Mouse (Mus musculus) neural tube, embryonic 12.5 days (tissue): ENCODE results near the gene Cntn4. TPM values are rescaled to one million over a fixed set of nuclear protein-coding genes. Genes with fewer than 3 reads are reported as not detected.
A peak's percentile ranks its signal among the peaks of the same experiment; 100 is the strongest.

Experiments
- ATAC-seq: fragments of 200-750 bp; cut with Nextera tagmentation; 2 replicates; pipeline ENCODE4 v1.8.0; 2017; ENCODE audit warnings: low read depth, mild to moderate bottlenecking, moderate TSS enrichment, moderate library complexity; ENCODE audit not compliant: low FRiP score
- H3K27ac ChIP-seq: fragments of 300-500 bp; sonication (generic); 2 replicates; pipeline ENCODE4 v1.5.1; 2016
- H3K27me3 ChIP-seq: fragments of 300-500 bp; sonication (generic); replicated peaks from 2 replicates; pipeline ENCODE4 v1.6.1; 2016; ENCODE audit warnings: mild to moderate bottlenecking
- H3K36me3 ChIP-seq: fragments of 300-500 bp; sonication (generic); 2 replicates; pipeline ENCODE4 v1.6.1; 2016; ENCODE audit warnings: mild to moderate bottlenecking
- H3K4me1 ChIP-seq: fragments of 300-500 bp; sonication (generic); 2 replicates; pipeline ENCODE4 v1.6.1; 2016
- H3K4me2 ChIP-seq: fragments of 300-500 bp; sonication (generic); replicated peaks from 2 replicates; pipeline ENCODE4 v1.6.1; 2016; ENCODE audit warnings: mild to moderate bottlenecking
- H3K4me3 ChIP-seq: fragments of 300-500 bp; sonication (generic); 2 replicates; pipeline ENCODE4 v1.5.1; 2016
- H3K9ac ChIP-seq: fragments of 300-500 bp; sonication (generic); 2 replicates; pipeline ENCODE4 v1.6.1; 2016; ENCODE audit warnings: mild to moderate bottlenecking
- H3K9me3 ChIP-seq: fragments of 300-500 bp; sonication (generic); 2 replicates; pipeline ENCODE4 v1.6.1; 2016; ENCODE audit warnings: mild to moderate bottlenecking
- WGBS: fragments of 180-500 bp; shearing (Covaris S2); methylation state at CpG from one replicate; pipeline ENCODE4 v1.1.7; 2016; 5-methylcytosine and 5-hydroxymethylcytosine counted together
- polyA plus RNA-seq: library from polyadenylated mRNA; unstranded; fragments of >200 nt; fragmentation: Nextera tagmentation; extraction: Ambion mirVana; gene quantifications from 2 replicates; pipeline ENCODE4 v1.2.1, GENCODE M21; 2016

Gene Cntn4
- polyA plus RNA-seq, 1 experiment from 2014 or later, result 9.7 TPM

GRCm38 (mm10) chr6:106617081-106617480, 939.6 kb downstream of the Cntn4 start:
- Histone ChIP-seq H3K9me3 (no peaks in the 10 kb centered on the region), H3K4me3 (no peak overlapping the region)
- ATAC-seq, result no peak

DNA sequence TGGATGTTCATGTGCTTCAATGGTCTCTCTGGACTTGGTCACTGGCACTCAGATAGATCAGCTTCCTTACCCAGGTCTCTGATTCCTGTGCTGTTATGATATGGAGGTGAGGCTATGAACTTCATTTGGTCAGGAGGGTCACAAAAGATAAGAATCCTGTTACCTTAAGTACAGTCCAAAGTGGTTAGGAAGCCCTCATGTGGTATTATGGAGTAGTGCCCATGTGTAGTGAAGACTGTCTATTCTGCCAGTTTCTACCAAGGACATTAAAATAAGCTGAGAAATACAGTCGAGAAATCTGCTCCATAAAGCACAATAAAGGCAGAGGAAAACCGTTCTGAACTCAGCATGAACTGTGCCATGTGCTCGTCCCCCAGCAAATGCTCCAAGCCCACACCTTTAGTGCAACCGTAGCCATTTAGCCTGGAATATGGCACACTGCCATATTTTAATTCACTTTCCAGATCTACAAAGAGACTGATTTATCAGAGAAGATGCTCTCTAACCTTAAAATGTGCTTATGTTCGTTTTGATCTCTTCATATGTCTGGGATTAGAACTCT, 943.8 kb downstream of the Cntn4 start:
- Histone ChIP-seq H3K4me3 (no peak overlapping the region), H3K9me3 (no peaks in the 10 kb centered on the region), H3K27ac (no peak overlapping the region), H3K27me3 (no peaks in the 10 kb centered on the region), H3K4me1 (no peaks in the 10 kb centered on the region), H3K9ac (no peak overlapping the region), H3K4me2 (no peak overlapping the region), H3K36me3 (no peaks in the 10 kb centered on the region)
- WGBS, result 80% methylated on average over 5 of the region's 5 CpGs
- no peak for ATAC-seq

More at GRCm38 (mm10) chr6:106617081-106617480, 939.6 kb downstream of the Cntn4 start:
- no peaks in the 10 kb centered on the region for H3K4me1 ChIP-seq
- no peak overlapping the region for H3K27ac ChIP-seq
- H3K27me3 ChIP-seq, result no peaks in the 10 kb centered on the region
- H3K36me3 ChIP-seq, result no peaks in the 10 kb centered on the region
- 86% methylated on average over 3 of the region's 3 CpGs for WGBS
- H3K4me2 ChIP-seq, result no peak overlapping the region
- H3K9ac ChIP-seq, result no peak overlapping the region

DNA sequence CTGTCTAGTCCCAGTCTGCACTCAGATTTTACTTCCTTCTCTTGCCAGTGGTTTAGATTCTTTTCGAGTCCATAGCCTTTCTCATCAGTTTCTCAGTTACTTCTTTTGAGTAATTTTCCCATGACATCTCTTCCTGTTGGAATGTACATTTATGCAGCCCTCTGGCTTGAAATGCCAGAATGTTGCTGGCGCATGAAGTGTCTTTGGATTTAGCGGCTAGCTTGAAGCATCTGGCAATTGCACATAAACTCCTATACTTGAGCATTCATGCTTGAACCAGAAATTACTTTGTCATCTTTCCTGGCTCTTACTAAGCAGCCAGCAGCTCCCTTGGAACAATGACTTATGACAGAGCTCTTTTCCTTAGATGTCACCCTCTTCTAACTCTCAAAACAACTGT, 965.6 kb downstream of the Cntn4 start:
- WGBS, result 80% methylated on average over 3 of the region's 3 CpGs
- Histone ChIP-seq H3K4me3 (no peak overlapping the region), H3K27ac (no peak overlapping the region), H3K9ac (no peak overlapping the region), H3K36me3 (no peaks in the 10 kb centered on the region), H3K9me3 (no peaks in the 10 kb centered on the region), H3K4me2 (no peak overlapping the region), H3K27me3 (no peaks in the 10 kb centered on the region), H3K4me1 (no peaks in the 10 kb centered on the region)
- no peak for ATAC-seq

- ATAC-seq, result peak; percentile 85; the same call in 1 of the 2 replicates
- Histone ChIP-seq H3K27ac (no peak overlapping the region), H3K9ac (no peak overlapping the region), H3K36me3 (no peaks in the 10 kb centered on the region), H3K4me2 (no peak overlapping the region), H3K4me1 (no peaks in the 10 kb centered on the region), H3K9me3 (no peaks in the 10 kb centered on the region), H3K4me3 (no peak overlapping the region), H3K27me3 (no peaks in the 10 kb centered on the region)
- 46% methylated on average over 5 of the region's 5 CpGs for WGBS
Observed at GRCm38 (mm10) chr6:106645496-106646211, 968.2 kb downstream of the Cntn4 start.

GRCm38 (mm10) chr6:106646945-106647344, 969.5 kb downstream of the Cntn4 start:
- Histone ChIP-seq H3K9me3 (no peaks in the 10 kb centered on the region), H3K9ac (no peak overlapping the region), H3K4me2 (no peak overlapping the region), H3K36me3 (no peaks in the 10 kb centered on the region), H3K27me3 (no peaks in the 10 kb centered on the region), H3K27ac (no peak overlapping the region), H3K4me1 (no peaks in the 10 kb centered on the region), H3K4me3 (no peak overlapping the region)
- ATAC-seq, result no peak
- 5% methylated on average over 4 of the region's 4 CpGs for WGBS

DNA sequence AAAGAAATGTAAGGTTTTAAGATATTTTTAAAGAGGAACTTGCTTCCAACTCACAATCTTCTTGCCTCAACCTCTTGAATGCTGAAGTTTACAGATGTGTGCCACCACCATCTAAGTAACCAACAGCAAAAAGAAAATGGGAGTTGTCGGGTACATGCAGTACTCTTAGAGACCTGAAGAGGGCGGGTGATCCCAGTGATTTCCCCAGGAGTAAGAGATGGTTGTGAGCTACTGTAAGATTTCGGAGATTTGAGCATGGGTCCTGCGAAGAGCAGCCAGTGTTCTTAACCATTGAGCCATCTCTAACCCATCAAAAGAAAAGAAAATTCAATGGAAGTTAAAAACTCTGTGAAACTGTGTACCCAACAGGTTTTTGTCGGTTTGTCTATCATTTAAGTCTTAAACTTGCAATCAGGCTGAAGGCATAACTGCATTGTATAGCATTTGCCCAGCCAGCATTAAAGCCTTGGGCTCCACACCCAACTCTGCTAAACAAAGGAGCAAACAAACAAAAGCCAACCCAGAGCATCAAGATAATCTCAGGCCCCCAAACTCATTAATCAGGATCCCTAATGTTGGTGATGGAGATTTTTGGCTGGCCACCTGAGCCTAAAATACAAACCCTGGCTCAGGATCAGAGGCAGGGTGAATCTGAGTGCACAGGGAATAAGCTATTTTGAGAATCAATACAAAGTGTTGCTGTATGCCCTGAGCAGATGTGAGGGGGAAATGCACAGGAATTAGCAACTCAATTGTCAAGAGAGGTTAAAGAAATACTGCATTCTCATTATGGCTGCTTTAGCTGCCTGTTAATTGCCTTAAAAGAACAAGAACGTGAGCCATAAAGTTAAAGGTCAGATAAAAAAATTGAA, 986.6 kb downstream of the Cntn4 start:
- Histone ChIP-seq H3K9me3 (no peaks in the 10 kb centered on the region), H3K4me3 (no peak overlapping the region), H3K27ac (no peak overlapping the region), H3K4me1 (no peaks in the 10 kb centered on the region), H3K36me3 (no peaks in the 10 kb centered on the region), H3K4me2 (no peak overlapping the region), H3K9ac (no peak overlapping the region), H3K27me3 (no peaks in the 10 kb centered on the region)
- WGBS, result 41% methylated on average over 6 of the region's 6 CpGs
- peak; percentile 58; the same call in 1 of the 2 replicates for ATAC-seq

GRCm38 (mm10) chr6:106675581-106675980, 998.1 kb downstream of the Cntn4 start:
- Histone ChIP-seq H3K27ac (no peak overlapping the region), H3K27me3 (no peaks in the 10 kb centered on the region), H3K9me3 (no peaks in the 10 kb centered on the region), H3K4me2 (no peak overlapping the region), H3K4me3 (no peak overlapping the region), H3K36me3 (no peaks in the 10 kb centered on the region), H3K4me1 (no peaks in the 10 kb centered on the region), H3K9ac (no peak overlapping the region)
- WGBS, result 83% methylated on average over 8 of the region's 8 CpGs
- ATAC-seq, result no peak

GRCm38 (mm10) chr6:106701931-106702330, 1024.5 kb downstream of the Cntn4 start:
- Histone ChIP-seq H3K27ac (no peak overlapping the region), H3K9ac (no peak overlapping the region), H3K36me3 (no peaks in the 10 kb centered on the region), H3K27me3 (no peaks in the 10 kb centered on the region), H3K4me2 (no peak overlapping the region), H3K9me3 (no peaks in the 10 kb centered on the region), H3K4me1 (no peaks in the 10 kb centered on the region), H3K4me3 (no peak overlapping the region)
- WGBS, result 71% methylated on average over 3 of the region's 3 CpGs
- no peak for ATAC-seq

GRCm38 (mm10) chr6:106705506-106706035, 1028.1 kb downstream of the Cntn4 start:
- 50% methylated on average over 3 of the region's 3 CpGs for WGBS
- no peak for ATAC-seq
- H3K4me1 ChIP-seq, result no peaks in the 10 kb centered on the region

DNA sequence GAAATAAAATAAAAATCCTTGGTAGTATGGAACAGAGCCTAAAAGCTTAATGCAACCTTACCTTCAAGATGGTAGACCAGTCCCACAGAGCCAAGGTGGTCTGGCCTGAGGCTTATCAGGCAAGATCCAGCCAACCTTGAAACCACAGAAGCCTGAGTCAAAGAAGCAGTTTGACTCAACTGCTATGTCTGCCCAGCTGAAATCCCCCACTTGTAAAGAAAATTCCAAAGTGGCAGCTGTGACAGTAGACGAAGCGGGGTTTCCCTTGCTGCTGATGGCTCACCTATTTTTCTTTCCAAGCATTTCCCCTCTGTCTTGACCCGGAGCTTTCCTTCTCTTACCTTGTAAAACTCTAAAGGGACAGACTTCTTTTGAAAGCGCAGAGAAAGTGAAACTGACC, 1048.2 kb downstream of the Cntn4 start:
- Histone ChIP-seq H3K27ac (no peak overlapping the region), H3K4me1 (no peaks in the 10 kb centered on the region), H3K4me2 (no peak overlapping the region), H3K27me3 (no peaks in the 10 kb centered on the region), H3K4me3 (no peak overlapping the region), H3K9me3 (no peaks in the 10 kb centered on the region), H3K9ac (no peak overlapping the region), H3K36me3 (no peaks in the 10 kb centered on the region)
- ATAC-seq, result no peak
- WGBS, result 89% methylated on average over 4 of the region's 4 CpGs

More at GRCm38 (mm10) chr6:106705506-106706035, 1028.1 kb downstream of the Cntn4 start:
- no peak overlapping the region for H3K27ac ChIP-seq
- H3K27me3 ChIP-seq, result no peaks in the 10 kb centered on the region
- no peak overlapping the region for H3K4me2 ChIP-seq
- H3K36me3 ChIP-seq, result no peaks in the 10 kb centered on the region
- H3K9me3 ChIP-seq, result no peaks in the 10 kb centered on the region
- no peak overlapping the region for H3K9ac ChIP-seq
- no peak overlapping the region for H3K4me3 ChIP-seq

- Histone ChIP-seq H3K27me3 (no peaks in the 10 kb centered on the region), H3K4me1 (no peaks in the 10 kb centered on the region), H3K27ac (no peak overlapping the region), H3K9me3 (no peaks in the 10 kb centered on the region), H3K4me2 (no peak overlapping the region), H3K4me3 (no peak overlapping the region), H3K36me3 (no peaks in the 10 kb centered on the region), H3K9ac (no peak overlapping the region)
- WGBS, result 87% methylated on average over 6 of the region's 6 CpGs
- ATAC-seq, result no peak
Observed at GRCm38 (mm10) chr6:106726078-106726477, 1048.6 kb downstream of the Cntn4 start.

- 91% methylated on average over 1 of the region's 1 CpGs for WGBS
- no peak overlapping the region for H3K9ac ChIP-seq
- H3K4me3 ChIP-seq, result no peak overlapping the region
- ATAC-seq, result no peak
- H3K4me2 ChIP-seq, result no peak overlapping the region
- H3K9me3 ChIP-seq, result no peaks in the 10 kb centered on the region
- H3K27me3 ChIP-seq, result no peaks in the 10 kb centered on the region
- no peak overlapping the region for H3K27ac ChIP-seq
- no peaks in the 10 kb centered on the region for H3K36me3 ChIP-seq
- no peaks in the 10 kb centered on the region for H3K4me1 ChIP-seq
Observed at GRCm38 (mm10) chr6:106727703-106728102, 1050.2 kb downstream of the Cntn4 start.
